Mouse (Mus musculus) limb, embryonic 15.5 days (tissue): ENCODE measurements around the gene Rps27rt. TPM values are rescaled to one million over a fixed set of nuclear protein-coding genes. Genes with fewer than 3 reads are reported as not detected.
A peak's percentile ranks its signal among the peaks of the same experiment; 100 is the strongest.

ENCODE experiments used
- ATAC-seq: fragments of 200-750 bp; cut with Nextera tagmentation; 2 replicates; pipeline ENCODE4 v1.8.0; 2017; ENCODE audit warnings: low read depth, moderate TSS enrichment; ENCODE audit not compliant: insufficient number of reproducible peaks, low FRiP score, low TSS enrichment
- H3K27ac ChIP-seq: fragments of 300-500 bp; sonication (generic); 2 replicates; pipeline ENCODE4 v1.5.1; 2015; ENCODE audit warnings: moderate library complexity, mild to moderate bottlenecking, inconsistent platforms
- H3K27me3 ChIP-seq: fragments of 300-500 bp; sonication (generic); 2 replicates; pipeline ENCODE4 v1.6.1; 2015; ENCODE audit warnings: inconsistent platforms
- H3K36me3 ChIP-seq: fragments of 300-500 bp; sonication (generic); 2 replicates; pipeline ENCODE4 v1.6.1; 2015; ENCODE audit warnings: inconsistent platforms
- H3K4me1 ChIP-seq: fragments of 300-500 bp; sonication (generic); 2 replicates; pipeline ENCODE4 v1.6.1; 2015; ENCODE audit warnings: inconsistent platforms
- H3K4me2 ChIP-seq: fragments of 300-500 bp; sonication (generic); 2 replicates; pipeline ENCODE4 v1.6.1; 2015; ENCODE audit warnings: mild to moderate bottlenecking, inconsistent platforms
- H3K4me3 ChIP-seq: fragments of 300-500 bp; sonication (generic); 2 replicates; pipeline ENCODE4 v1.5.1; 2015; ENCODE audit warnings: mild to moderate bottlenecking, inconsistent platforms
- H3K9ac ChIP-seq: fragments of 300-500 bp; sonication (generic); 2 replicates; pipeline ENCODE4 v1.6.1; 2015; ENCODE audit warnings: inconsistent platforms
- H3K9me3 ChIP-seq: fragments of 300-500 bp; sonication (generic); 2 replicates; pipeline ENCODE4 v1.6.1; 2016; ENCODE audit warnings: inconsistent platforms
- WGBS: fragments of 180-500 bp; shearing (Covaris S2); methylation state at CpG from one replicate; pipeline ENCODE4 v1.1.7; 2015; 5-methylcytosine and 5-hydroxymethylcytosine counted together
- polyA plus RNA-seq: library from polyadenylated mRNA; unstranded; fragments of >200 nt; fragmentation: Nextera tagmentation; extraction: Ambion mirVana; gene quantifications from 2 replicates; pipeline ENCODE4 v1.2.1, GENCODE M21; 2015

Gene Rps27rt
- polyA plus RNA-seq, 1 experiment from 2014 or later = 461 TPM

GRCm38 (mm10) chr9:114999771-115000146 lies 17.2 kb upstream of the Rps27rt start:
- Histone ChIP-seq H3K4me1 (no peaks in the 10 kb centered on the region), H3K4me3 (no peak overlapping the region), H3K9me3 (no peaks in the 10 kb centered on the region), H3K36me3 (no peaks in the 10 kb centered on the region), H3K9ac (no peak overlapping the region), H3K27me3 (no peaks in the 10 kb centered on the region), H3K27ac (no peak overlapping the region), H3K4me2 (no peak overlapping the region)
- 66% methylated on average over 5 of the region's 5 CpGs for WGBS
- no peak for ATAC-seq

DNA sequence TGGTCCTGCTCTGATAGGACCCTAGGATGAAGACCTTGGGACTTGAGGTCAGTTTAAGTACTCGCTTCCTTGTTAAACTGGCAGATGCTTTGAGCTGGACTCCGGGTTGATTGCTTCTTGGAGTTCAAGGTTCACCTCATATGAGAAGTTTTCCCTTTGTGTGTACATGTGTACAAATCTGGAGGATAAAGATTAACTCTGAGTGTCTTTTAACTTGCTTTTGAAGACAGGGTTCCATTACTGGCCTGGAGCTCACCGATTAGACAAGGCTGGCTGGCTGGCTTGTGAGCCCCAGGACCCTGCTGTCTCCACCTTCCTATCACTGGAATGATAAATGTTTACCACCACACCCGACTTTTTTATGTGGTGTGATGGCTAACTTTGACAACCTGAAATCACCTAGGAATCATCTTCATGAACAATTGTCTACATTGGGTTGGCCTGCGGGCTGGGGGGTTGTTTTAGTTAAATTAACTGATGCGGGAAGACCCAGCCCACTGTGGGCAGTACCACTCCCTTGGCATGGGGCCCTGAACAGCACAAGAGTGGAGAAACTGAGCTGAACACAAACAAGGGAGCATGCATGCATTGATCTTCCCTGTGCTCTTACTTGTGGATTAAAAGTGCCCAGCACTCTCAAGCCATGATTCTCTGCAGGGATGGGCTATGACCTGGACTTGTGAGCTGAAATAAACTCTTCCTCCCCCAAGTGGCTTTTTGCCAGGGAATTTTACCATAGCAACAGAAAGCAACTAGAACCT lies 16.7 kb upstream of the Rps27rt start:
- WGBS = 79% methylated on average over 6 of the region's 6 CpGs
- no peak for ATAC-seq
- no peaks in the 10 kb centered on the region for H3K27me3 ChIP-seq

GRCm38 (mm10) chr9:114996489-114996888 lies 13.9 kb upstream of the Rps27rt start:
- WGBS = 97% methylated on average over 6 of the region's 6 CpGs
- Histone ChIP-seq H3K27ac (no peak overlapping the region), H3K9ac (no peak overlapping the region), H3K36me3 (no peaks in the 10 kb centered on the region), H3K4me2 (no peak overlapping the region), H3K4me1 (no peaks in the 10 kb centered on the region), H3K27me3 (no peaks in the 10 kb centered on the region), H3K9me3 (no peaks in the 10 kb centered on the region), H3K4me3 (no peak overlapping the region)
- no peak for ATAC-seq

More for the DNA sequence above, 16.7 kb upstream of the Rps27rt start:
- H3K27ac ChIP-seq = no peak overlapping the region
- no peak overlapping the region for H3K4me2 ChIP-seq
- H3K9me3 ChIP-seq = no peaks in the 10 kb centered on the region
- no peaks in the 10 kb centered on the region for H3K4me1 ChIP-seq
- no peak overlapping the region for H3K4me3 ChIP-seq
- H3K9ac ChIP-seq = no peak overlapping the region
- no peaks in the 10 kb centered on the region for H3K36me3 ChIP-seq

DNA sequence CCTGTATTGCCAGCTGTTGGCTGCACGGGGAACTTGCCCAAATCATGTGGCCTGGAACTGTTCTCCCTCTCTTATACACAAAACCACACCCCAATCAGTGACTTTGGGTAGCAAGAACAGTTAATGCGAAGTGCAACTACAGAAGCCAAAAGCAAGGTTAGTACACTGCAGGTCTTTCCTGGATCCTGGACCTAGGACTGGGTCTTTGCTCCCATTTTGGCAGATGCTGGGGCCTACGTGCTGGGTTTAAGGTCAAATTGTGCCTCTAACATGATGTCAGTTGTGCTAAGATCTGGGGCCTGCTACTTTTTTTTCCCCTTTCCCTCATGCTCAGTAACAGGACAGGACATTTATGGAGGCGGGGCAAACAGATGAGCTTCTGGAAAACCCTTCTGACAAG lies 13.2 kb upstream of the Rps27rt start:
- ATAC-seq = no peak
- Histone ChIP-seq H3K27me3 (no peaks in the 10 kb centered on the region), H3K4me1 (no peaks in the 10 kb centered on the region), H3K4me2 (no peak overlapping the region), H3K4me3 (no peak overlapping the region), H3K9me3 (no peaks in the 10 kb centered on the region), H3K36me3 (no peaks in the 10 kb centered on the region), H3K9ac (no peak overlapping the region), H3K27ac (no peak overlapping the region)
- 85% methylated on average over 4 of the region's 4 CpGs for WGBS

DNA sequence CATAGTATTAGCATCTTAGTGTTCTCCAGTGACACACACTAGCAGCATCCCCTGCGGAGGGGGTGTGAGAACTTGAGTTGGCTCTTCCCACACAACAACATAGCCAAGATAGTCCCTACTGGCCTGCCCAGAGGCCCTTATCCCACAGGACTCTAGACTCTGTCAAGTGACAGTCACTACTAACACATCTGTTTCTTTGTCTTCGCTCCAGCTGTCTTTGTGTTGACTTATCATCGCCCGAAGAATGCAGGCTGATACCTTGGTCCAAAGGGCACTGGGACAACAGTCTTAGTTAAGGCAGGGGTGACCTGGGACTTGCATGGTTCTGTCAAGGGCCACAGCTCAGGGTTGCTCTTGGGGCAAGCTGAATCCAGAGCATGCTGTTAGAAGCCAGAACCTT lies 12.7 kb upstream of the Rps27rt start:
- Histone ChIP-seq H3K9me3 (no peaks in the 10 kb centered on the region), H3K4me3 (no peak overlapping the region), H3K36me3 (no peaks in the 10 kb centered on the region), H3K4me1 (no peaks in the 10 kb centered on the region), H3K27me3 (no peaks in the 10 kb centered on the region), H3K27ac (no peak overlapping the region), H3K4me2 (no peak overlapping the region), H3K9ac (no peak overlapping the region)
- 95% methylated on average over 4 of the region's 4 CpGs for WGBS
- no peak for ATAC-seq

GRCm38 (mm10) chr9:114992528-114992927 lies 10.0 kb upstream of the Rps27rt start:
- 97% methylated on average over 2 of the region's 2 CpGs for WGBS
- no peak overlapping the region for H3K4me3 ChIP-seq
- H3K4me2 ChIP-seq = no peak overlapping the region
- no peak overlapping the region for H3K27ac ChIP-seq
- no peak overlapping the region for H3K9ac ChIP-seq
- H3K9me3 ChIP-seq = no peaks in the 10 kb centered on the region
- H3K27me3 ChIP-seq = no peaks in the 10 kb centered on the region
- no peaks in the 10 kb centered on the region for H3K36me3 ChIP-seq
- peaks cover 4% of the 10 kb centered on the region; the same call in 1 of the 2 replicates for H3K4me1 ChIP-seq
- ATAC-seq = no peak

- Histone ChIP-seq H3K9me3 (no peaks in the 10 kb centered on the region), H3K36me3 (no peaks in the 10 kb centered on the region), H3K4me1 (peaks cover 4% of the 10 kb centered on the region; the same call in 1 of the 2 replicates), H3K27ac (no peak overlapping the region), H3K9ac (no peak overlapping the region), H3K27me3 (no peaks in the 10 kb centered on the region), H3K4me3 (no peak overlapping the region), H3K4me2 (no peak overlapping the region)
- ATAC-seq = no peak
- 72% methylated on average over 10 of the region's 10 CpGs for WGBS
These were observed 7.9 kb upstream of the Rps27rt start for GRCm38 (mm10) chr9:114990421-114990820.

DNA sequence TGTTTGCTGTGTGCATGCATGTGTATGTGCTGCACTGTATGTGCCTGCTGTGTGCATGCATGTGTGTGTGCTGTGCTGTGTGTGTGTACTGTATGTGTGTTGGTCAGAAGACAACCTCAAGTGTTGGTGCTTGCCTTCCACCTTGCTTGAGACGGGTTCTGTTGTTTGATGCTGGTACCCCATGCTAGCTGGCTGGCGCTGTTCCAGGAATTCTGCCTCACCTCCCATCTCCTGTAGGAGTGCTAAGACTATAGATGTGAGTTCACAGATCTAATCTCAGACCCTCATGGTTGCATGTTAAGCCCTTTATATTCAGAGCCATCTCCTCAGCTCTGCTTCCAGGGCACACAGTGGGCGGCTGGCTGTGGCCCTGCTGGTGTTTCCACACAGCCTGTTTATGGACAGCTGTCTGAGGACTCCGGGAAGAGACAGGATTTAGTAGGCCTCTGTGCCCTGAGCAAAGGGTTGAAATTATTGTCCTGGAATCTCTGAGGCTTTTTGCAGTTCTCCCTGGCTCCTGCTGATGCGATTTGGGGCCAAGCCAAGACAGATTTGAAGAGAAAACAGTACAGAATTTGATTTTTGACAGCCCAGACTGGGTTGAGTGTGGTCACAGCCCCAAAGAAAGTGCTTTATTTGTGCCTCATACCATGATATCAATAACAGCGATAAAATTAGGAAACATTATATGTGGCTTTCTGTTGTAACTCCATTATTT lies 6.2 kb upstream of the Rps27rt start:
- Histone ChIP-seq H3K9me3 (no peaks in the 10 kb centered on the region), H3K27me3 (no peaks in the 10 kb centered on the region), H3K9ac (no peak overlapping the region), H3K4me3 (no peak overlapping the region), H3K27ac (no peak overlapping the region), H3K4me1 (peaks cover 4% of the 10 kb centered on the region; the same call in 1 of the 2 replicates), H3K4me2 (no peak overlapping the region), H3K36me3 (no peaks in the 10 kb centered on the region)
- ATAC-seq = 0 out of 2 replicates have a peak, but pooled peaks have one; percentile 21
- 56% methylated on average over 6 of the region's 6 CpGs for WGBS

DNA sequence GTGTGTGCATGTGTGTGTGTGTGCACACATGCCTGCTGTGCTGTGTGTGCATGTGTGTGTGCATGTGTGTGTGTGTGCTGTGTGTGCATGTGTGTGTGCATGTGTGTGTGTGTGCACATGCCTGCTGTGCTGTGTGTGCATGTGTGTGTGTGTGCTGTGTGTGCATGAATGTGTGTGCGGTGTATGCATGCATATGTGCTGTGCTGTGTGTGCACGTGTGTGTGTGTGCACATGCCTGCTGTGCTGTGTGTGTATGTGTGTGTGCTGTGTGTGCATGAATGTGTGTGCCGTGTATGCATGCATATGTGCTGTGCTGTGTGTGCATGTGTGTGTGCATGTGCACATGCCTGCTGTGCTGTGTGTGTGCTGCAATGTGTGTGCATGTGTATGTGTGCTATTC lies 5.5 kb upstream of the Rps27rt start:
- Histone ChIP-seq H3K4me1 (peaks cover 5% of the 10 kb centered on the region; the same call in 1 of the 2 replicates), H3K9ac (no peak overlapping the region), H3K4me2 (no peak overlapping the region), H3K4me3 (no peak overlapping the region), H3K9me3 (no peaks in the 10 kb centered on the region), H3K27ac (no peak overlapping the region), H3K27me3 (no peaks in the 10 kb centered on the region), H3K36me3 (no peaks in the 10 kb centered on the region)
- 87% methylated on average over 3 of the region's 3 CpGs for WGBS
- no peak for ATAC-seq

DNA sequence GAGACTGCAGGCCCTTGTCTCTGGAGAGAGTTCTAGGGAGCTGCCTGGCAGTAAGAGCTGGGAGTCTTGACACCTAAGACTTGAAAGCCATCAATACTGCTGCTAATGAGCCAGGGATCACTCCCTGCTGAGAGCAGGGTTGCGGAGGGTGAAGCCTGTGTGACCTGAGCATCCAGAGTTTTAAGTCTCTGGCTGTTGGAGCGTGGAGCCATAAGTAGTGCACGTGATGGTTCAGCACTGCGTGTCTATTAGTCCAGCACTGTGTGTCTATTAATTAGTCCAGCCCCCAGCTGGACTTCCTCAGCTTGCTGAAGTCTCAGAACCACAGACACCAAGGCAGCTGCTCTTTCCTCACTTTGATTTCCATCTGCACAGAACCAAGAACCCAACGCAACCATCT lies 3.8 kb upstream of the Rps27rt start:
- no peaks in the 10 kb centered on the region for H3K36me3 ChIP-seq
- H3K4me1 ChIP-seq = peaks cover 6% of the 10 kb centered on the region; the same call in 1 of the 2 replicates
- 85% methylated on average over 5 of the region's 5 CpGs for WGBS
- H3K27ac ChIP-seq = no peak overlapping the region
- no peak overlapping the region for H3K4me3 ChIP-seq
- H3K27me3 ChIP-seq = no peaks in the 10 kb centered on the region
- H3K9ac ChIP-seq = no peak overlapping the region
- no peak overlapping the region for H3K4me2 ChIP-seq
- ATAC-seq = no peak
- H3K9me3 ChIP-seq = no peaks in the 10 kb centered on the region

DNA sequence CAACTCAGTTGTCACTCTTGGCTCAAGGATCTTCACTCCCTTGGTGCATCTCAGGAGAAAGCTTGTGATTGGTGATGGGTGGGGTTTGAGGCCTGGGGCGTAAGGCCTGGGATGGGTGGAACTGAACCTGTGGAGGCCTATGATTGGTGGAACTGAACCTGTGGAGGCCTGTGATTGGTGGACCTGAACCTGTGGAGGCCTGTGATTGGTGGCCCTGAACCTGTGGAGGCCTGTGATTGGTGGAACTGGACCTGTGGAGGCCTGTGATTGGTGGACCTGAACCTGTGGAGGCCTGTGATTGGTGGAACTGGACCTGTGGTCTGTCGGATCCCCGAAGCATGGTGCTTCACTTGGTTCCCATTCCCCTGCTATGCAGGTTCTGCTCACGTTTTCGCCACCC lies 3.2 kb upstream of the Rps27rt start:
- no peak overlapping the region for H3K27ac ChIP-seq
- WGBS = 87% methylated on average over 5 of the region's 5 CpGs
- peaks cover 10% of the 10 kb centered on the region; the same call in 1 of the 2 replicates for H3K4me1 ChIP-seq
- no peak overlapping the region for H3K4me3 ChIP-seq
- no peaks in the 10 kb centered on the region for H3K9me3 ChIP-seq
- H3K4me2 ChIP-seq = no peak overlapping the region
- H3K36me3 ChIP-seq = no peaks in the 10 kb centered on the region
- no peak overlapping the region for H3K9ac ChIP-seq
- H3K27me3 ChIP-seq = no peaks in the 10 kb centered on the region
- no peak for ATAC-seq

- no peak for ATAC-seq
- H3K36me3 ChIP-seq = no peaks in the 10 kb centered on the region
- 46% methylated on average over 6 of the region's 6 CpGs for WGBS
- no peak overlapping the region for H3K4me3 ChIP-seq
- no peak overlapping the region for H3K9ac ChIP-seq
- H3K9me3 ChIP-seq = no peaks in the 10 kb centered on the region
- no peaks in the 10 kb centered on the region for H3K27me3 ChIP-seq
- H3K4me2 ChIP-seq = no peak overlapping the region; the same call in 1 of the 2 replicates
- no peak overlapping the region for H3K27ac ChIP-seq
- peaks cover 23% of the 10 kb centered on the region for H3K4me1 ChIP-seq
These were observed 2.6 kb downstream of the Rps27rt start for GRCm38 (mm10) chr9:114979969-114980368.
